Mouse (Mus musculus) right cerebral cortex, postnatal 36 days (tissue): Measurements from ENCODE around the gene Pde4b.
"Not testable (repeated sequence)": the region's sequence is repeated elsewhere in the genome, so short reads cannot be mapped to it uniquely, and the experiment has no call there.

Experiments used
- DNase-seq, 2 experiments: peaks; one replicate each; pipeline ENCODE4 v3.0.0; 2022; ENCODE audit warnings: low spot score in 2 of 2, mixed read lengths in 1 of 2

Pde4b gene

GRCm38 (mm10) chr4:102478860-102479259 lies 391.5 kb downstream of the Pde4b start:
- DNase-seq: no peak

DNA sequence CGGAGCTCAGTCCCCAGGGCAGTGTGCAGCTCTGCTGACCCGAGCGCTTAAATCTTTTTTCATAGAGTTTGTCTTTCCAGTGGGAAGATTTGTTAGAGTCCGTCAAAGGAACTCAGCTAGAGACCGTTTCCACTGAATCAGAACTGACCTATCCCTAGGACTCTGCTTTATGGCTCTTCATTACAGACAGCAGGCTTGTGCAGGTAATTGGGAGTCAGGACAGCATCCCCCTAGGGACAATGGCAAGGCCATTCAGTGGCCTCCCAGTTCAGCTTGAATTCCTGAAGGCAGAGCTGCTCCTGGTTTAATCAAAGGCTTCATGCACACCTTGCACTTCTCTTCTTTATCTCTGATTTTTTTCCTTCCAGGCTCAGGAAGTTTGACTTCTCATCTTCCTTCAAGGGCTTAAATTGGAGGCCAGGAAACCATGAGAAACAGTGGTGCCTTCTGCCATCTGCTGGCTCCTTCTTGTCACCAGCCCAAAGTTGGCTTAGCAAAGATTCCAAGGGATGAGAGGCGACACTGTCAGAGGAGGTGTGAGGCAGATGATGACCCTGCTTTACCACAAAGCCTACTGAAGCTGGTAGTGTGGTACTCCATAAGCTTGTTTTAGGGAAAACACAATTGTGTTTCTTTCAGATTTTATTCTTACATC lies 393.6 kb downstream of the Pde4b start:
- peak; percentile 33 to 57 for DNase-seq

GRCm38 (mm10) chr4:102483354-102484018 lies 396.1 kb downstream of the Pde4b start:
- DNase-seq: peak in 1 of 2 experiments; percentile 17

GRCm38 (mm10) chr4:102484738-102485137 lies 397.4 kb downstream of the Pde4b start:
- DNase-seq: no peak

DNA sequence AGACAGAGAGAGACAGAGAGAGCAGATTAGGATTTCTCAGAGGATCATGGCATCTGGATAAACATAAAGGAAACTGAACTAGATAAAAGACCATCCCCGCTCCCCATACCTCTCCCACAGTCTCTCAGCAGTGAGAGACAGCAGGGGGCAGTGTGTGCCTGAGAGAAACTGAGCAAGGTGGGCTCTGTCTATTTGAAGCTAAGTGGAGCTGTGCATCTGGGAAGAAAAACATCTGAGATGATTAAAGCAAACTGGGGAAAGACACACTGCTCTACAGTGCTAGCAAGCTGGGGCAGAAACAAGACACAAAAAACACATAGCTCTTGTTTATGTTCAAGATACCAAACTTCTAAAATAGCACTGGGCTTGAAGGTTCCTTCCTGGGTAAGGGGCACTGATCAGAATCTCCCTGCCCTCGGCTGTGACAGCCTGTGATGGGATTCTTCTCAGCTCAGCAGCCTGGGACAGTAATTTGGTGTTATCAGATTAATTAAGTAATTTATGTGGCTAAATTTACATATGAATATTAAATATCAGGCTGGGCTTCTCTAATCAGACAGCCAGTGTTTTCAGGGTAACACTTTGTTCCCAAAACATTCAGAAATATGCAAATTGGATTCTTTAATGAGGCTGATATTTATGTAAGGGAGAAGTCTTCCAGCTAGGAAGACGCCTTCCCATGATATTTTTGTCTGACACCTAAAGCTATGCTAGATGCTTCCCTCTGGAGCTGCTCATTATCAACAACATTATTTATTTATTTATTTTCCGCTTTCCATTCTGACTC lies 399.0 kb downstream of the Pde4b start:
- no peak for DNase-seq

- no peak for DNase-seq
Observed at GRCm38 (mm10) chr4:102486921-102487240, 399.5 kb downstream of the Pde4b start.

DNA sequence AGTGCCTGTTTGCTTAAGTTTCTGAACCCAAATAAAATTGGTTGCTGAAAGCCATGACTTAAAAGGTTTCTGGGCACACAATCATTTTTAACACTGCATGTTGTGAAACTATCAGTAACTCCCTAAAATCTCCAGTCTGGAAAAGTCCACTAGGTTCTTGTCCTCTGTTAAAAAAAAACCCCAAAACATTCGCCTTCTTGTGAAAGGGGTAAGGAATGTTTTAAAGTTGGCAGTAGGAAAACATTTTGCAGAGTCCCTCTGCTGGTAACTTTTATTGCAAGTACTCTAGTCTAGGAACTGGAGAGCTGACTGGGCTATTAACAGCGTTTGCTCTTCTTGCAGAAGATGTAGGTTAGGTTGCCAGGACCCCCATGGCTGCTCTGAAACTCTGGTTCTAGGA lies 400.7 kb downstream of the Pde4b start:
- DNase-seq: no peak

DNA sequence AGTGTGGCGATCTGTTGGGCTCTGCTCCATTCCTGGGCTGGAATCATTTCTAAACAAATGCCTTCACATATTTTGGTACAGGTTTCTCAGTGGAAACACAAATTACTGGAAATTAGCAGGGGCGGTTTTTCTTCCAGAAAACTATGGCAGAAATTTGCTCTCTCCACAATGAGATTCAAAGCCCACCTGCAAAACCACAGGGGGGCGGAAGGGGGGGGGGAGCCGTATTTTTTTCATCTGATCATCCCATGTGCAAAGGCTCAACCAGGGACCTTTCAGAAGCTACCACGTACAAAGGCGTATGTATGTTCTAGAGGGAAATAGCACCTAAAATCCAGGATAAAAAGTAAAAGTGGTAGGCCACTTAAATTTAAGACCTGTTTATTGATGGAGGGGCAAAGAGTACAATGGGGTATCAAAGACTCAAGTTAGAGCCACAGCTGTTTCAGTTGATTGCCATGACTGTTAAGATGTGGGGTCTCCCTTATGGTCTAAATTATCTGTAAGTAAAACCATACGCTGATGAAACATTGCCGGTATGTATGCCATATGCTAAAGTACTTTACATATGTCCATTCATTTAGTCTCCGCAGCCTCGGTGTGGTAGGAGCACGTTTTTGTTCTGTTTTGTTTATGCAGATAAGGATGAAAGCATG lies 404.3 kb downstream of the Pde4b start:
- no peak for DNase-seq

- no peak for DNase-seq
Observed at GRCm38 (mm10) chr4:102492911-102493310, 405.6 kb downstream of the Pde4b start.

DNA sequence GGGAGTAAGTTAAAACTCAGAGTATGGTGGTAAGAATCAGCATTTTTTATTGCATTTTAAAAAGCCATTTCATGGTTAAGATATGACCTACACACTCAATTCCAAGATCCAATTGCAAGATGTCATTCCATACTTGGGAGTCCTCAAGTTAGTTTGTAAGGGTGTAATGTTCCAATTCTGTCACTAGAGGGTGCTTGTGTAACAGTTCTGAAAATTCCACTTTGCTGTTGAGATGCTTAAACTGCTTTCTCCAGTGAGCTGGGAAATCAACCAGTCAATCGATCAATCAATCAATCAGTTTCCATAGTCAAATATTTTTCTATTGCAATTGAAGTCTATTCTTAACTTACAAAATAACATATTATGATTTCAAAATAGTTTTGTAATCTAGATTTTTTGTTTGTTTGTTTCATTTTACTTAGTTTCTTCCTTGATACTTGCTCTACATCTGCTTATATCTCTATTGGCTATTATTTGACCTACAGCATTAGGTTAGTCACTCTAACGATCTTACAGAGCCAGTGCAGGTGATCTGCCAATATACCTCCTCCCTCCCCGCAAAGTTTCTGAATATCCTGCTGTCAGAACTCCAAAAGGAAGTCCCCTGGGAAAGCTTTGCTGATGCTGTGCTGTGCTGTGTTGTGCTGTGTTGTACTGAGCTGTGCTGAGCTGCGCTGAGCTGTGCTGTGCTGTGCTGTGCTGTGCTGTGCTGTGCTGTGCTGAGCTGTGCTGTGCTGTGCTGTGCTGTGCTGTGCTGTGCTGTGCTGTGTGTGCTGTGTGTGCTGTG lies 406.2 kb downstream of the Pde4b start:
- DNase-seq: no peak

GRCm38 (mm10) chr4:102494203-102494602 lies 406.9 kb downstream of the Pde4b start:
- not testable (repeated sequence) for DNase-seq

DNA sequence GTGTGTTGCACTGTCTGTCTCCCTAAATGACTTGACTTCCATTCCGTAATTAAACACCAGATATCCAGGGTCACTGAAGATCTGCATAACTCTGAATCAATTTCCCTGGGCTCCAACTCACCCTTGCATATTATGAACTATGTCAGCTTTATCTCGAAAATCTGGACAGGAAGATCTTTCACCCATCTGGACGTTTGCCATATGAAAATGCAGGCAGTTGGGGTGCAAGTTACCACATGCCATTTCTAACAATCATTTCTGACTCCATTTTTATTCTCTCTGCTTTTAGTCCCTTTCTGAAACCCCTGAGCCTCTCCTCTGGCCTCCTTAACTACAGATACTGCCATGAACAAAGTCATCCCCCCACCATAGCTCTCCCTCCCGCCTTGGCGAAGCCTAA lies 407.7 kb downstream of the Pde4b start:
- DNase-seq: no peak

DNA sequence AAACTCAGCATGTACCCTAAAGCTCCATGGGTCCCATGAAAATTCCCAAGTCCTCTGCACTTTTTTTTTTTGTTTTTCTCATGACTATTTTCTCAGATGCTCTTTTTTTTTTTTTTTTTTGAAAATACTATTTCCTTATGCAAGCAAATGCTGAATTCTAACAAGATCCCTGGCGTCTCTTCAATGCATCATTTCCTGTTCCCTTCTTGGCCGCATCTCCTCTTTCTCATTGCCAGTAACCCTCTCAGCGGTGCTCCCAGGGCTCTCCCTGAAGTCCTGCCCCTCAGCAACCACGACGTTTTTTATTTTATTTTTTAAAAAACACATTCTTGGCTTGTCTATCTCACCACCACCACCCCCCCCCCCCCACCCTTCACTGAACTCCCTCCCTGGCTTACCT lies 408.1 kb downstream of the Pde4b start:
- DNase-seq: no peak

- no peak for DNase-seq
Observed at GRCm38 (mm10) chr4:102496269-102497177, 409.2 kb downstream of the Pde4b start.

- DNase-seq: no peak
Observed at GRCm38 (mm10) chr4:102497221-102497620, 409.9 kb downstream of the Pde4b start.

- no peak for DNase-seq
Observed at GRCm38 (mm10) chr4:102498169-102498919, 411.0 kb downstream of the Pde4b start.

DNA sequence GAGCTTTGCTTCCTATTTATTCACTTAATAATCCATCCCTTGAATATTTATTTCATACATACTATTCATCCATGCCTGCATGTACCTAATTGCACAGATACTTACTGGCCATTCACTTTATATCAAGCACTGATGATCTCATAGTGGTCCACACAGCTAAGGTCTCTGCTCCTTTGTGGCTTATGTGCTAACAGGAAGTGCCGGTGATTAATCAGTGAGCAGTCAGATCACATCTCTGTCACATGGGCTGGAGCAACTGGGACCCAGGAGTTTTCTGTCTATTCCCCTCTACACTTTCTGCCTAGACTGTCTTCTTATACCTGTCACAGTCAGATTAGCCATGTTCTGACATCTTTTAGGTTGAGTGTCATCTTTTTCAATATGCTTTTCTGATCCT lies 411.6 kb downstream of the Pde4b start:
- no peak for DNase-seq

DNA sequence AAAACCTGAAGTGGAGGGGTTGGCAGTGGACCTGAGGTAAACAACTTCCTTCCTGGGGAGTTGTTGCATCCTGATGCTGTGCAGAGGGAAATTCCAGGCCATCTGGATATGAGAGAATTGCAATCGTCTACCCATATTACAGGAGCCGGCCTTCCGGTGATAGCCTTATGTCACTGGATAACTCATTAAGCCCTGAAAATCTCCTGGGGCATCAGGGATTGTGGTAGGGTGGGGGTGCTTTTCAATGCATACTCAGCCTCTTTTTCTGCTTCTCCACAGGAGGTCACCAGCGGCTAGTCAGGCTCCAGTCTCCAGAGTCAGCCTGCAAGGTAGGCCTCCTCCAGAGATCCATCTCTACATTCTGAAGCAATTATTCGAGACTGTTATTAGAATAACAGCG lies 418.4 kb downstream of the Pde4b start:
- DNase-seq: no peak

- DNase-seq: no peak
Observed at GRCm38 (mm10) chr4:102506376-102507280, 419.3 kb downstream of the Pde4b start.
